Mouse (Mus musculus): ENCODE measurements around the gene Map3k10. TPM values are rescaled to one million over a fixed set of nuclear protein-coding genes. Genes with fewer than 3 reads are reported as not detected.
A peak's percentile ranks its signal among the peaks of the same experiment; 100 is the strongest.

Map3k10 gene
- polyA plus RNA-seq (2012; ENCODE audit: insufficient read depth, insufficient read length, low replicate concordance, missing spikeins) = not detected in 2 replicates

GRCm38 (mm10) chr7:27674522-27675221 lies at the start of gene Map3k10:
Map3k10 (minus strand) TSS chr7:27674598.
- Histone ChIP-seq H3K4me3 (ENCODE audit: insufficient read depth, low read depth, low read length) (peak within 1 kb of the TSS; percentile 82), H3K27ac (ENCODE audit: insufficient read depth, low read depth, low read length) (peak within 1 kb of the TSS; percentile 93), H3K4me1 (ENCODE audit: control insufficient read depth, insufficient read depth, low read length) (peaks cover 25% of the 10 kb centered on the region)
- under 1% methylated on average over 31 of the region's 31 CpGs for WGBS
- no peak; the same call in 1 of the 2 replicates for TF ChIP-seq POLR2A (IDR thresholded peaks at IDR 0.05; ENCODE audit: insufficient read depth, low read depth, low read length)
- no peak for TF ChIP-seq CTCF (IDR thresholded peaks at IDR 0.05; ENCODE audit: insufficient read depth, low read depth, low read length)

DNA sequence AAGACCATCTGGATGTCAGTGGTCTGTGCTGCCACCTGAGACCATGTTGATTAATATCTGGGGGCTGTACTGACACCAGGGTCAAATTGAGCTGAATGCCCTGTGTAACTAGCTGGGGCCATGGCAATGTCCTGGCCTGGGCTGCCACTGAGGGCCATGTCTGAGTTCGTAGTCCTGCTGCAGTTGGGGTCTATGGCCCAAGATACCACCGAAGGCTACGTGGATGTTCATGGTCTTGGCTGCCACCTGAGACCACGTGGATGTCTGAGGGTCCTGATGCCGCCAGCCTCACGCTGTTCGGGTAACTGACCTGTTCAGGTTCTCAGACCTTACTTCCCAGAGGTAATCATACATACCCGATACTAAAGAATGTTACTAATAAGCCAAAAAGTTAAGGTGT lies 47.6 kb upstream of the Map3k10 start:
- Histone ChIP-seq H3K4me3 (ENCODE audit: insufficient read depth, low read depth, low read length) (no peak overlapping the region), H3K4me1 (ENCODE audit: control insufficient read depth, insufficient read depth, low read length) (no peaks in the 10 kb centered on the region), H3K27ac (ENCODE audit: insufficient read depth, low read depth, low read length) (no peak overlapping the region)
- no peak for TF ChIP-seq CTCF (IDR thresholded peaks at IDR 0.05; ENCODE audit: insufficient read depth, low read depth, low read length)
- TF ChIP-seq POLR2A (IDR thresholded peaks at IDR 0.05; ENCODE audit: insufficient read depth, low read depth, low read length) = no peak
- 94% methylated on average over 8 of the region's 8 CpGs for WGBS

DNA sequence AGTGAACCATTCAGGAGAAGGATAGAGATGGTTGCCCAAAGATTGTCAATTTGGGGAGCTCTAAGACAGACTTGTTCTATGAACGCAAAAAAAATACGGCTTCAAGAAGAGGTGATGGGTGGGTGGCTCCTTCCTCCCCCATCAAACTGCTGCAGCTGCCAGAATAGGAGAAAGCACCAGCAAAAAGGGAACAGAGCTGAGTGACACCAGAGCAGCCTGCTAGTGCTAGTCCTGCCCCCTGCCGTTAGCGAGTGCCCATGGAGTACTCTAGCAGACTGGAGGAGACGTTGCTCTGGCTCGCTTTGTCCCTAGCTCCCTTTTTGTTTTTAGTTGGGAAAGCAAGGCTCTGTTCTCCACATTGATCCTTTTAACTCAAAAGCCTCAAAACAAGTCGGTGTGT lies 36.0 kb upstream of the Map3k10 start:
- TF ChIP-seq CTCF (IDR thresholded peaks at IDR 0.05; ENCODE audit: insufficient read depth, low read depth, low read length) (no peak), POLR2A (IDR thresholded peaks at IDR 0.05; ENCODE audit: insufficient read depth, low read depth, low read length) (no peak)
- Histone ChIP-seq H3K4me1 (ENCODE audit: control insufficient read depth, insufficient read depth, low read length) (no peaks in the 10 kb centered on the region), H3K27ac (ENCODE audit: insufficient read depth, low read depth, low read length) (no peak overlapping the region), H3K4me3 (ENCODE audit: insufficient read depth, low read depth, low read length) (no peak overlapping the region)
- 74% methylated on average over 7 of the region's 7 CpGs for WGBS

DNA sequence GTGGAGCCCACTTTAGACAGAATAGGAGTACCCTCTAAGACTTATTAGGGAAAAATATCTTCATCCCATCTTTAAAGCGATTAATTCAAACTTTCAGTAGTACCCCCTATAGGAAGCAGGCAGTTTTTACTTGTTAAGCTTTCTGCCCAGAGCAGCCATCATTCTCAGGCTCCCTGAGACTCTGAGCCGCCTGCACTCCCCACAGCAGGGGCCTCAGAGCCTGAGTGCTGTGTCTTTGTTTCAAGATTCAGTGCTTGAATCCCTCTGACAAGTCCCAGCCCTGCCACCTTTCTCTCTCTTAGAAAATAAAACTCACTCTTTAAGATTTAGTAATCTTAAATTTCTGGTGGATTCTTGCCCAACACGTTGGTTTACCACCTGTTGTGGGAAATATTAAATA lies 22.3 kb upstream of the Map3k10 start:
- Histone ChIP-seq H3K27ac (ENCODE audit: insufficient read depth, low read depth, low read length) (no peak overlapping the region), H3K4me3 (ENCODE audit: insufficient read depth, low read depth, low read length) (no peak overlapping the region), H3K4me1 (ENCODE audit: control insufficient read depth, insufficient read depth, low read length) (no peaks in the 10 kb centered on the region)
- 43% methylated on average over 3 of the region's 3 CpGs for WGBS
- TF ChIP-seq CTCF (IDR thresholded peaks at IDR 0.05; ENCODE audit: insufficient read depth, low read depth, low read length) = no peak
- TF ChIP-seq POLR2A (IDR thresholded peaks at IDR 0.05; ENCODE audit: insufficient read depth, low read depth, low read length) = no peak

GRCm38 (mm10) chr7:27691076-27691475 lies 16.7 kb upstream of the Map3k10 start:
- TF ChIP-seq CTCF (IDR thresholded peaks at IDR 0.05; ENCODE audit: insufficient read depth, low read depth, low read length) (peak; percentile 59), POLR2A (IDR thresholded peaks at IDR 0.05; ENCODE audit: insufficient read depth, low read depth, low read length) (no peak)
- Histone ChIP-seq H3K4me1 (ENCODE audit: control insufficient read depth, insufficient read depth, low read length) (peaks cover 2% of the 10 kb centered on the region), H3K27ac (ENCODE audit: insufficient read depth, low read depth, low read length) (no peak overlapping the region), H3K4me3 (ENCODE audit: insufficient read depth, low read depth, low read length) (no peak overlapping the region)
- 42% methylated on average over 5 of the region's 5 CpGs for WGBS

GRCm38 (mm10) chr7:27688815-27689612 lies 14.6 kb upstream of the Map3k10 start, which contains the start of gene Zfp607b:
Zfp607b (plus strand) TSS chr7:27689340.
- peak within 1 kb of the TSS; percentile 40 for H3K27ac ChIP-seq (ENCODE audit: insufficient read depth, low read depth, low read length)
- H3K4me3 ChIP-seq (ENCODE audit: insufficient read depth, low read depth, low read length) = peak within 1 kb of the TSS; percentile 43
- no peak for TF ChIP-seq POLR2A (IDR thresholded peaks at IDR 0.05; ENCODE audit: insufficient read depth, low read depth, low read length)
- no peak for TF ChIP-seq CTCF (IDR thresholded peaks at IDR 0.05; ENCODE audit: insufficient read depth, low read depth, low read length)
- H3K4me1 ChIP-seq (ENCODE audit: control insufficient read depth, insufficient read depth, low read length) = peaks cover 2% of the 10 kb centered on the region
- WGBS = 1% methylated on average over 19 of the region's 19 CpGs

GRCm38 (mm10) chr7:27688246-27688788 lies 13.9 kb upstream of the Map3k10 start:
- Histone ChIP-seq H3K4me1 (ENCODE audit: control insufficient read depth, insufficient read depth, low read length) (peaks cover 2% of the 10 kb centered on the region), H3K4me3 (ENCODE audit: insufficient read depth, low read depth, low read length) (no peak overlapping the region), H3K27ac (ENCODE audit: insufficient read depth, low read depth, low read length) (no peak overlapping the region)
- 28% methylated on average over 14 of the region's 14 CpGs for WGBS
- TF ChIP-seq CTCF (IDR thresholded peaks at IDR 0.05; ENCODE audit: insufficient read depth, low read depth, low read length) = no peak
- no peak for TF ChIP-seq POLR2A (IDR thresholded peaks at IDR 0.05; ENCODE audit: insufficient read depth, low read depth, low read length)

- Histone ChIP-seq H3K4me3 (ENCODE audit: insufficient read depth, low read depth, low read length) (no peak overlapping the region), H3K4me1 (ENCODE audit: control insufficient read depth, insufficient read depth, low read length) (peaks cover 2% of the 10 kb centered on the region), H3K27ac (ENCODE audit: insufficient read depth, low read depth, low read length) (no peak overlapping the region)
- TF ChIP-seq POLR2A (IDR thresholded peaks at IDR 0.05; ENCODE audit: insufficient read depth, low read depth, low read length) (no peak), CTCF (IDR thresholded peaks at IDR 0.05; ENCODE audit: insufficient read depth, low read depth, low read length) (no peak)
- WGBS = 70% methylated on average over 3 of the region's 3 CpGs
Observed at GRCm38 (mm10) chr7:27687836-27688235, 13.4 kb upstream of the Map3k10 start.

DNA sequence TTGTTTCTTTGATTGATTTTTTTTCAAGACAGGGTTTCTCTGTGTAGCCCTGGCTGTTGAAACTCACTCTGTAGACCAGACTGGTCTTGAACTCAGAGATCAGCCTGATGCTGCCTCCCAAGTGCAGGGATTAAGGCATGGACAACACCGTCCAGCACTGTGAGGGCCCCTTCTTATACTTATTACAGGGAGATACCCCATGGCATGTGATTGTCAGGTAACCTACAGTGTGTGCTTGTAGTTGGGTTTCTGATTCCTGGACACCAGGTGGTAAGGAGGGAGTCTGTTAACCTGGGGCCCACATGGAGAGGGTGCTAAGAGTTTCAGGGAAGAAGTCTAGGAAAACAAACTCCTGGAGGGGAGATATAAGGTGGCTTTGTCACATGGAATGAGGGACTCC lies 12.6 kb upstream of the Map3k10 start:
- 87% methylated on average over 1 of the region's 1 CpGs for WGBS
- Histone ChIP-seq H3K4me3 (ENCODE audit: insufficient read depth, low read depth, low read length) (no peak overlapping the region), H3K27ac (ENCODE audit: insufficient read depth, low read depth, low read length) (no peak overlapping the region), H3K4me1 (ENCODE audit: control insufficient read depth, insufficient read depth, low read length) (peaks cover 2% of the 10 kb centered on the region)
- no peak for TF ChIP-seq POLR2A (IDR thresholded peaks at IDR 0.05; ENCODE audit: insufficient read depth, low read depth, low read length)
- TF ChIP-seq CTCF (IDR thresholded peaks at IDR 0.05; ENCODE audit: insufficient read depth, low read depth, low read length) = no peak
